Mouse (Mus musculus) limb, embryonic 13.5 days (tissue): Measurements from ENCODE around the gene Lalba. TPM values are rescaled to one million over a fixed set of nuclear protein-coding genes. Genes with fewer than 3 reads are reported as not detected.
A peak's percentile ranks its signal among the peaks of the same experiment; 100 is the strongest.

Experiments
- ATAC-seq: fragments of 200-750 bp; cut with Nextera tagmentation; 2 replicates; pipeline ENCODE4 v1.8.0; 2017; ENCODE audit warnings: low read depth, moderate number of reproducible peaks, moderate TSS enrichment; ENCODE audit not compliant: low FRiP score
- H3K27ac ChIP-seq: fragments of 300-500 bp; sonication (generic); 2 replicates; pipeline ENCODE4 v1.5.1; 2015; ENCODE audit warnings: inconsistent platforms, mild to moderate bottlenecking, moderate library complexity
- H3K27me3 ChIP-seq: fragments of 300-500 bp; sonication (generic); 2 replicates; pipeline ENCODE4 v1.6.1; 2015; ENCODE audit warnings: mild to moderate bottlenecking, inconsistent platforms
- H3K36me3 ChIP-seq: fragments of 300-500 bp; sonication (generic); 2 replicates; pipeline ENCODE4 v1.6.1; 2015; ENCODE audit warnings: inconsistent platforms, mild to moderate bottlenecking, moderate library complexity
- H3K4me1 ChIP-seq: fragments of 300-500 bp; sonication (generic); 2 replicates; pipeline ENCODE4 v1.6.1; 2015; ENCODE audit warnings: inconsistent platforms
- H3K4me2 ChIP-seq: fragments of 300-500 bp; sonication (generic); replicated peaks from 2 replicates; pipeline ENCODE4 v1.6.1; 2015; ENCODE audit warnings: inconsistent platforms, mild to moderate bottlenecking, moderate library complexity
- H3K4me3 ChIP-seq: fragments of 300-500 bp; sonication (generic); 2 replicates; pipeline ENCODE4 v1.5.1; 2015; ENCODE audit warnings: moderate library complexity, mild to moderate bottlenecking, inconsistent platforms
- H3K9ac ChIP-seq: fragments of 300-500 bp; sonication (generic); 2 replicates; pipeline ENCODE4 v1.6.1; 2015; ENCODE audit warnings: mild to moderate bottlenecking, inconsistent platforms
- H3K9me3 ChIP-seq: fragments of 300-500 bp; sonication (generic); 2 replicates; pipeline ENCODE4 v1.6.1; 2016; ENCODE audit warnings: inconsistent platforms
- WGBS: fragments of 180-500 bp; shearing (Covaris S2); methylation state at CpG from one replicate; pipeline ENCODE4 v1.1.7; 2015; 5-methylcytosine and 5-hydroxymethylcytosine counted together
- polyA plus RNA-seq: library from polyadenylated mRNA; unstranded; fragments of >200 nt; fragmentation: Nextera tagmentation; extraction: Ambion mirVana; gene quantifications from 2 replicates; pipeline ENCODE4 v1.2.1, GENCODE M21; 2015

Gene Lalba
- polyA plus RNA-seq, 1 experiment from 2014 or later, result 0.19 TPM

DNA sequence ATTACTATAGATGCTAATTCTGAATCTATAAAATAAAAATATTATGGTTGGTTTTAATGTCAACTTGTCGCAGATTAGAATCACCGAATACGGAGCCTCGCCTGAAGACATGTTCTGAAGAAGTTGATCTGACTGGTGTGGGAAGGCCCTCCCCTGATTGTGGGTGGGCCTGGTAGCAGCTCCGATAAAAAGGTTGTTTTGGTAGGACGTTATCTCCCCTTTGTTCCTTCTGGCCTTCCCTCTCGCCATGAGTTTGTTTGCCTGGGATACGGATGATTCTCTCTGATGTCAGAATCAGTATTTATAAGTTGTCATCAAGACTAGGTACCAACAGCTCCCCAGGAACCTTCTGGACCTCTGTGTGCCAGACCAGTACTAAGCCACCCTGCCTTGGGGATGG, 29.7 kb upstream of the Lalba start:
- Histone ChIP-seq H3K36me3 (0 out of 2 replicates have a peak, but pooled peaks cover 2% of the 10 kb centered on the region), H3K4me1 (peaks cover 13% of the 10 kb centered on the region), H3K4me2 (no peak overlapping the region), H3K27me3 (no peaks in the 10 kb centered on the region), H3K9me3 (no peaks in the 10 kb centered on the region), H3K9ac (no peak overlapping the region), H3K27ac (no peak overlapping the region), H3K4me3 (no peak overlapping the region)
- ATAC-seq, result no peak
- 70% methylated on average over 8 of the region's 8 CpGs for WGBS

DNA sequence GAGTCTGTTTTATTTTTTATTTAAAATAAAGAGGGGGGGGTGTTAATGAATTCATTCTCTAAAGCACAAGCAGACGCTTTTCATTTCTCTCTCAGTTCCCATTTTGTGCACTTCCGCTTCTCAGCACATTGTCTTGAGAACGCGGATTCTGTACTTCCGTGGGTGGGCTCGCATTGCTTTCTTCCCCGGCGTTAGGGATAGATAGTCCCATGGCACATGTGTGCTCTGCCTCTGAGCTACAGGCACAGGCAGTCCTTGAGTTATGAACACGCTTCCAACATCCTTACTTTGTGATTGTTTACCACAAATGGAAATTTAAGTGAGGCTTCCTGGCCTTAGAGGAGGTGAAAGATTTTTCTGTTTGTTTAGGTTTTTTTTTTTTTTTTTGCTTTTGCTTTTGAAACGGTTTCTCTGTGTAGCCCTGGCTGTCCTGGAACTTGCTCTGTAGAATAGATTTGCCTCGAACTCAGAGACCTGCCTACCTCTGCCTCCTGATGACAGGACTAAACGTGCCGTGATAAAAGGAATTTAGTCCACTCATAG, 28.9 kb upstream of the Lalba start:
- Histone ChIP-seq H3K4me2 (no peak overlapping the region; the same call in 1 of the 2 replicates), H3K9me3 (no peaks in the 10 kb centered on the region), H3K27me3 (no peaks in the 10 kb centered on the region), H3K36me3 (no peaks in the 10 kb centered on the region), H3K4me1 (peaks cover 13% of the 10 kb centered on the region), H3K9ac (no peak overlapping the region), H3K27ac (no peak overlapping the region), H3K4me3 (no peak overlapping the region)
- WGBS, result 76% methylated on average over 13 of the region's 13 CpGs
- ATAC-seq, result no peak

DNA sequence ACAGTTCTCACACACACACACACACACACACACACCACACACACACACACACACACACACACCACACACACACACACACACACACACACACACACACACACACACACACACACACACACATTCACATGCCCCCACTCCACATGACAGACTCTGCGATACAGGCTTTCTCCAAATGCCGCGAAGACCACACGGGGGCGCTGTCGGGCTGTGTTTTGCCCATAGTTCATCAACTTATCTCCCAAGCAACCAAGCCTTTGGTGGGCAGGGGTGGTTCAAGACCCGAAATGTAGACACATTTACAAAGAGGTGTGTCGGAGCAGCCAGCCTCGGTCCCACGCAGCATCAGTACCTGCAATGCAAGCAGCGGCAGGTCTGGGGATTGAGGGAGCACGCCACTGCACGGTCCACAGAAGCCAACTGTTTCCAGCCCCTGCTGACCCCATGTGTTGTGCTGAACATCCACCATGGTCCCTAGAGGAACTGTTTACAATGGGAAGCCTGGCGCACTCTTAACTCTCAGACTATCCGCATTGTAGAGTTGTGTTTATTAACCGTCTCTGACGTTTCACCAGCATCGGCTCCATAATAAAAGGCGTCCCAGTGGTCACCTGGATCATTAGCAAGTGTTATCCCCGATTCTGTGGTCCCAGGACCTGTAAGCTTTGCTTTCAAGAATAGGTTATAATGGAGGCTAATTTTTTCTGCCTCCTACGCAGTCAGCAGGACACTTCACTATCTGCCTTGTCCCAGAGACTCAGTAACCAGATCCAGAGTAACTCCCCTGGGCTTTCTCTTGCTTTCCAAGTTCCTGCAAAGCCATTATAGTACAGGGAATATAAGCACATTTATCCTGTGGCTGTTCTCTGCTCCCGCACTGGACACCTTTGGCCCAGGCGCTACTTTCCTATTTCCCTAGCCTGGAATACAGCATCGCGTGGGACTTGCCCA, 28.2 kb upstream of the Lalba start:
- peak overlapping the region; percentile 62 for H3K4me2 ChIP-seq
- 0 out of 2 replicates have a peak overlapping the region, but pooled peaks have one; percentile 31 for H3K9ac ChIP-seq
- H3K27ac ChIP-seq, result no peak overlapping the region
- ATAC-seq, result peak; percentile 48; the same call in 1 of the 2 replicates
- H3K9me3 ChIP-seq, result no peaks in the 10 kb centered on the region
- 24% methylated on average over 25 of the region's 25 CpGs for WGBS
- no peaks in the 10 kb centered on the region for H3K36me3 ChIP-seq
- H3K4me3 ChIP-seq, result peak overlapping the region; percentile 23
- H3K4me1 ChIP-seq, result peaks cover 13% of the 10 kb centered on the region
- no peaks in the 10 kb centered on the region for H3K27me3 ChIP-seq

DNA sequence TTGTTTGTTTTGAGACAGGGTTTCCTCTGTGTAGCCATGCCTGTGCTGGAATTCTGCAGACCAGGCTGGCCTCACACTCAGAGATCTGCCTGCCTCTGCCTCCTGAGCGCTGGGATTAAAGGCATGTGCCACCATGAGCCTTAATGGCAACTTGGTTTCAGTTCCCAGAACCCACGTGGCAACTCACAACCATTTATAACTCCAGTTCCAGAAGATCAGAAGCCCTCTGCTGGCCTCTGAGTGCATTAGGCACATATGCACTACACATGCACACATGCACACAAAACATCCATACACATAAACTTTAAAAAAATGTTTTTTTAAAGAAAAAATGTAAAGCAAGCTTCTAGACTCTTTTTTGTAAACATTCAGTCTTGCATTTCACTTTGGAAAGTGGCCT, 26.9 kb upstream of the Lalba start:
- no peak overlapping the region for H3K27ac ChIP-seq
- H3K9me3 ChIP-seq, result no peaks in the 10 kb centered on the region
- no peak for ATAC-seq
- no peaks in the 10 kb centered on the region for H3K36me3 ChIP-seq
- H3K4me1 ChIP-seq, result peaks cover 13% of the 10 kb centered on the region
- 56% methylated on average over 2 of the region's 2 CpGs for WGBS
- no peak overlapping the region for H3K4me2 ChIP-seq
- H3K4me3 ChIP-seq, result no peak overlapping the region
- H3K27me3 ChIP-seq, result 0 out of 2 replicates have a peak, but pooled peaks cover 4% of the 10 kb centered on the region
- H3K9ac ChIP-seq, result no peak overlapping the region

DNA sequence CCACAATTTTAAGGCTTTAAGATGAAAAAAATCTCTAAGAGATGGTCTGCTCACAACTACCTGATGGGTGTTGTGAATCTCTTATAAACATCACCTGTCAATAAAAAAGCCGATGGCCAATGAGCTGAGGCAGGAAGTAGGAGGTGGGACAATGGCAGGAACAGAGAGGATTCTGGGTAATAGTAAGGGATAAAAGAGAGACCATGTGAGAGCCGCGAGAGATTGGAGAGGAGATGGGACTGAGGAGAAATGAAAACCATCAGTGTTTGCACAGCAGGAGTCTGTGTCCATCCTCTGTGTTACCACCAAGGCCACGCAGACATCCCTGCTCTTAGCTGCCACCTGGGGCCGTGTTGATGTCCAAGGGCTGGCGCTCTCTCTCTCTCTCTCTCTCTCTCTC, 24.8 kb upstream of the Lalba start:
- no peak overlapping the region for H3K4me3 ChIP-seq
- H3K9me3 ChIP-seq, result no peaks in the 10 kb centered on the region
- no peaks in the 10 kb centered on the region for H3K36me3 ChIP-seq
- H3K27me3 ChIP-seq, result 0 out of 2 replicates have a peak, but pooled peaks cover 4% of the 10 kb centered on the region
- WGBS, result 90% methylated on average over 6 of the region's 6 CpGs
- ATAC-seq, result no peak
- H3K27ac ChIP-seq, result no peak overlapping the region
- H3K4me2 ChIP-seq, result no peak overlapping the region
- no peak overlapping the region for H3K9ac ChIP-seq
- peaks cover 8% of the 10 kb centered on the region for H3K4me1 ChIP-seq

DNA sequence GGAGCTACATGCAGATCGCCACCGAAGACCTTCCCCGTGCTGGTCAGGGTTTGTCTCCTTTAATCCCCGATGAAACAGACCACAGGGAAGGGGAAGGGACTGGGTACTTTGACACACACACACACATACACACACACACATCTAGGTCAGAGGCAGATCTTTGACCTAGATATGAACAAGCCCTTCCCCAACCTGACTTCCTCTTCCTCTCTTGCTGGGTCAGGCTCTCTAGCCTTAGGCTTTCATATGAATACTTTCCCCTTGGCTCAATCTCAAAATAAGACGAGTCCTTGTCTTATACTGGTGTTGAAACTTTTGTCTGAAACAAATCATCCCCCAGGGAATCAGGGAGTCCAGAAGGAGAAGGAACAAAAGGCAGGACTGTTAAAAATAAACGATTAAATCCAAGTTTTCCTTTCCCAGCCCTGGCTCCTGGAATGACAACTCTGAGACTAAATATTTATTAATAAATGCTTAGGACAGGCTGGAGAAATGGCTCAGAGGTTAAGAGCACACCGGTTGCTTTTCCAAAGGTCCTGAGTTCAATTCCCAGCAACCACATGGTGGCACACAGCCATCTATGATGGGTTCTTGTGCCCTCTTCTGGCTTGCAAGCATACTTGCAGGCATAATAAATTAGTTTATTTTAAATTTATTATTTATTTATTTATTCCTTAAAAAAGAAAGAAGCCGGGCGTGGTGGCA, 23.9 kb upstream of the Lalba start:
- WGBS, result 85% methylated on average over 9 of the region's 9 CpGs

DNA sequence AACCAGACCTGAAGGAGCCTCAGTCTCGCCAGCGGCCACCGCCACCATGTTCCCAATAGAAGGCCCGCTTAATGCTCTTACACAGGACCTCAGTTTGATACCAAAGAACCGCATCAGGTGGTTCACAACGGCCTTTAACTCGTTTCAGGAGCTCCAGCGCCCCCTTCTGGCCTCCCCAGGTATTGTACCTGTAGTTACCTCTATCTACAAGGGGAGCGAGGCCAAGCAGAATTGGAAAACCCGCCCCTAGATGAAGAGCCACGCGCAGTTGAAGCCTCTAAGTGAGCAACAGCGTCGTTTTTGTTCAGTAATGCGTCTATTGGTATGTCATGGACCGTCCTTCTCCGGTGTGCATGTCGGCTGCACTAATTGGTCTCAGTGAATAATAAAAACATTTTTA, 22.0 kb upstream of the Lalba start:
- WGBS, result 13% methylated on average over 18 of the region's 18 CpGs
- peaks cover 3% of the 10 kb centered on the region; the same call in 1 of the 2 replicates for H3K4me1 ChIP-seq
- no peaks in the 10 kb centered on the region for H3K36me3 ChIP-seq
- H3K4me3 ChIP-seq, result no peak overlapping the region
- no peak overlapping the region for H3K27ac ChIP-seq
- no peak overlapping the region for H3K9ac ChIP-seq
- H3K9me3 ChIP-seq, result no peaks in the 10 kb centered on the region
- ATAC-seq, result no peak
- H3K4me2 ChIP-seq, result 0 out of 2 replicates have a peak overlapping the region, but pooled peaks have one; percentile 0
- 0 out of 2 replicates have a peak, but pooled peaks cover 4% of the 10 kb centered on the region for H3K27me3 ChIP-seq

More for the DNA sequence above, 23.9 kb upstream of the Lalba start:
- Histone ChIP-seq H3K27ac (no peak overlapping the region), H3K4me3 (no peak overlapping the region), H3K4me1 (peaks cover 8% of the 10 kb centered on the region), H3K4me2 (no peak overlapping the region), H3K9ac (no peak overlapping the region), H3K9me3 (no peaks in the 10 kb centered on the region), H3K36me3 (no peaks in the 10 kb centered on the region), H3K27me3 (0 out of 2 replicates have a peak, but pooled peaks cover 4% of the 10 kb centered on the region)
- ATAC-seq, result no peak

DNA sequence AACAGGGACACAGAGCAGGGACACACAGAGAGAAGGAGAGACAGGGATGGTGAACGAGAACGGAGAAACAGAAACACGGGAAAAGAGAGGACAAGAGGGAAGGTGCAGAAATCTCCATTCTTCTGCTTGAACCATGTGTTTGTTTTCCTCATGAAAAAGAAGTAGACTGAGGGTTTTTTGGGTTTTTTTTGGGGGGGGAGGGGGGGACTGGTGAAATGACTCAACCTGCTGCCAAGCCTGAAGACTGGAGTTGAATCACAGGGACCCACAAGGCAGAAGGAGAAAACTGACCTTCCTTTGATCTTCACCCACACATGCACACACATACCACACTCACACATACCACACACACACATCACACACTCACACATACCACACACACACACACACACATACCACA, 20.8 kb upstream of the Lalba start:
- H3K4me1 ChIP-seq, result peaks cover 4% of the 10 kb centered on the region; the same call in 1 of the 2 replicates
- ATAC-seq, result no peak
- H3K27me3 ChIP-seq, result 0 out of 2 replicates have a peak, but pooled peaks cover 4% of the 10 kb centered on the region
- H3K4me2 ChIP-seq, result no peak overlapping the region
- no peak overlapping the region for H3K27ac ChIP-seq
- no peaks in the 10 kb centered on the region for H3K36me3 ChIP-seq
- H3K4me3 ChIP-seq, result no peak overlapping the region
- 84% methylated on average over 3 of the region's 3 CpGs for WGBS
- no peak overlapping the region for H3K9ac ChIP-seq
- H3K9me3 ChIP-seq, result no peaks in the 10 kb centered on the region

DNA sequence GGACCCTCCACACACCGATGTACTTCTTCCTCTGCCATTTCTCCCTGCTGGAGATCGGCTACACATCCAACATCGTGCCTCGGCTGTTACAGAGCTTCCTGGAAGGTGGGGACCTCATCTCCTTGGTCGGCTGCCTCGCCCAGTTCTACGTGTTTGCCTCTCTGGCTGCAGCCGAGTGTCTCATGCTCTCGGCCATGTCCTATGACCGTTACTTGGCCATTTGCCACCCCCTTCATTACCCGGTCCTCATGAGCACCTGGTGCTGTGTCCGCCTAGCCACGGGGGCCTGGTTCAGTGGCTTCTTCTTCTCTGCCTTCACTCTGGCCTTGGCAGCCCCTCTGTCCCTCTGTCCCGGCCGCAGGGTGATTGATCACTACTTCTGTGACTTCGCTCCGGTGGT, 15.1 kb upstream of the Lalba start:
- H3K4me3 ChIP-seq, result no peak overlapping the region
- 87% methylated on average over 17 of the region's 17 CpGs for WGBS
- H3K27me3 ChIP-seq, result no peaks in the 10 kb centered on the region
- H3K9ac ChIP-seq, result no peak overlapping the region
- H3K4me1 ChIP-seq, result peaks cover 4% of the 10 kb centered on the region; the same call in 1 of the 2 replicates
- H3K4me2 ChIP-seq, result no peak overlapping the region
- no peak for ATAC-seq
- no peaks in the 10 kb centered on the region for H3K9me3 ChIP-seq
- no peak overlapping the region for H3K27ac ChIP-seq
- no peaks in the 10 kb centered on the region for H3K36me3 ChIP-seq

DNA sequence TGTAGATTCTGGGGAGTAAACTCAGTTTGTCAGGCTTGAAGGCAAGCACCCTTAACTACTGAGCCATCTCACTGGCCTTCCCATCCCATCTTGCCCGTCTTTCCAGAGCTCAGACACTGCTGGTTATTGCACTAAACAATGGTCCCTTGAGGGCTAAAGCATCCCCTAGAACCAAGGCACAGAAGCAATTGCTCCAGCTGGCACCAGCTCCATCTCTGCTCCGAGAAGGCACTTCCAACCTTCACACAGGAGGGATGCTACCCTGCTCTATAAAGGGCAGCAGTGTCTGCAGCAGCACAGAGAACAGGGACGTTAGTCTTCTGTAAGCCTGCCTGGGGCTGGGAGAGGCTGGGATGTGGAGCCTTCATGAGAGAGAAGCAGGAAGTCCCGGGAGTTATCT, 9.6 kb upstream of the Lalba start, which contains the start of gene Olfr279:
Gene Olfr279 (plus strand): TSS at position 301 of the 400 bp plus-strand sequence.
- WGBS, result 62% methylated on average over 4 of the region's 4 CpGs
- peaks cover 8% of the 10 kb centered on the region; the same call in 1 of the 2 replicates for H3K9me3 ChIP-seq
- H3K4me2 ChIP-seq, result no peak within 1 kb of the TSS
- H3K4me1 ChIP-seq, result no peaks in the 10 kb centered on the region
- no peak for ATAC-seq
- H3K27ac ChIP-seq, result no peak within 1 kb of the TSS
- no peak within 1 kb of the TSS for H3K9ac ChIP-seq
- H3K36me3 ChIP-seq, result no peaks in the 10 kb centered on the region
- no peaks in the 10 kb centered on the region for H3K27me3 ChIP-seq
- H3K4me3 ChIP-seq, result no peak within 1 kb of the TSS

DNA sequence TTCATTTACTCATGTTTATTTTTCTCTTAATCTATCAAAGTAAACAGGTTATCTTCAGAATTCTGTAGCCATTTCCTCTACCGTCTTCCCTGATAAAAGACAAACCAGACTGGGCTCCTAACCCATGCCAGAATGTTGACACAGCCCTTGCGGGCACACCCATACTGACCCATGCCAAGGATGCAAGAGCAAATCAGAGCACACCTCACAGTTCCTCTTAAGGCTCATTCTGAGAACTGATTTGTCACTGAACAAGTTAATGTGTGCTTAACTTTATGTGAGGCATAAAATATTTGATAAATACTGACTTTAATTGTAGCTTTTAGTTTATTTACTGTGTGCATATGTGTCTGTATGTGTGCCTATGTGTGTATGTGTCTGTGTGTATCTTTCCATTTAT, 8.8 kb upstream of the Lalba start:
- 87% methylated on average over 2 of the region's 2 CpGs for WGBS
- Histone ChIP-seq H3K4me3 (no peak overlapping the region), H3K27ac (no peak overlapping the region), H3K4me2 (no peak overlapping the region), H3K9ac (no peak overlapping the region), H3K4me1 (no peaks in the 10 kb centered on the region), H3K36me3 (no peaks in the 10 kb centered on the region), H3K27me3 (no peaks in the 10 kb centered on the region), H3K9me3 (peaks cover 8% of the 10 kb centered on the region; the same call in 1 of the 2 replicates)
- no peak for ATAC-seq
